Mouse (Mus musculus) E14TG2a.4 (cell line): Measurements from ENCODE around the gene Chst12.

Experiments
- CTCF ChIP-seq: conservative IDR thresholded peaks from 2 replicates; pipeline ENCODE4 v1.5.1; 2014; ENCODE audit warnings: low read length
- POU5F1 ChIP-seq: IDR thresholded peaks from 2 replicates; pipeline ENCODE4 v1.6.1; 2014; ENCODE audit warnings: low read length, borderline replicate concordance

- no peak for TF ChIP-seq CTCF
- TF ChIP-seq POU5F1: no peak
Measured at GRCm38 (mm10) chr5:140565451-140565850, 60.1 kb downstream of the Chst12 start.
